ENCODE assay signal across 8 mouse cellular contexts in genomic region chr8:69903063-69903542, GRCm38 (mm10). TPM values are rescaled to one million over a fixed set of nuclear protein-coding genes. Genes with fewer than 3 reads are reported as not detected.
DNase-seq lines count a peak whose midpoint lies in the region; ATAC-seq lines count a peak whose summit lies in the region.

No protein-coding gene starts in this region.

- H3K36me3 ChIP-seq in heart, embryonic 13.5 days, result peaks cover 29% of the 10 kb centered on the region
- H3K36me3 ChIP-seq in liver, embryonic 12.5 days, result peaks cover 29% of the 10 kb centered on the region
- no peaks in the 10 kb centered on the region for H3K36me3 ChIP-seq in stomach, embryonic 16.5 days (ENCODE audit: control insufficient read depth, insufficient read depth, low read length)

- H3K9me3 ChIP-seq in heart, embryonic 13.5 days, result no peaks in the 10 kb centered on the region
- no peaks in the 10 kb centered on the region for H3K9me3 ChIP-seq in liver, embryonic 12.5 days (replicated peaks)
- H3K9me3 ChIP-seq in stomach, embryonic 16.5 days (replicated peaks; ENCODE audit: control insufficient read depth, low read length), result no peaks in the 10 kb centered on the region

- peak overlapping the region; percentile 91 for H3K9ac ChIP-seq in heart, embryonic 13.5 days
- H3K9ac ChIP-seq in liver, embryonic 12.5 days, result peak overlapping the region; percentile 90
- H3K9ac ChIP-seq in stomach, embryonic 16.5 days (ENCODE audit: low read length), result peak overlapping the region; percentile 82

- WGBS in heart, embryonic 13.5 days, result under 1% methylated on average over 45 of the region's 45 CpGs
- whole genome bisulfite sequencing in liver, embryonic 12.5 days (ENCODE audit: insufficient replicate concordance), result under 1% methylated on average over 45 of the region's 45 CpGs
- WGBS in stomach, embryonic 16.5 days, result under 1% methylated on average over 45 of the region's 45 CpGs

- H3K4me1 ChIP-seq in brown adipose tissue, adult 24 weeks (ENCODE audit: control insufficient read depth, insufficient read depth, insufficient read length, low read length), result peaks cover 6% of the 10 kb centered on the region
- H3K4me1 ChIP-seq in heart, embryonic 13.5 days, result peaks cover 71% of the 10 kb centered on the region
- H3K4me1 ChIP-seq in liver, embryonic 12.5 days, result peaks cover 73% of the 10 kb centered on the region
- peaks cover 24% of the 10 kb centered on the region for H3K4me1 ChIP-seq in stomach, embryonic 16.5 days (ENCODE audit: control insufficient read depth, insufficient read depth, low read length)

- 0 out of 2 replicates have a peak overlapping the region, but pooled peaks have one; percentile 11 for H3K27ac ChIP-seq in brown adipose tissue, adult 24 weeks (replicated peaks; ENCODE audit: low read depth, low read length)
- H3K27ac ChIP-seq in heart, embryonic 13.5 days (replicated peaks), result peak overlapping the region; percentile 91
- peak overlapping the region; percentile 98 for H3K27ac ChIP-seq in liver, embryonic 12.5 days
- peak overlapping the region; percentile 97 for H3K27ac ChIP-seq in stomach, embryonic 16.5 days (ENCODE audit: low read length)

- peak overlapping the region; percentile 95 for H3K4me2 ChIP-seq in heart, embryonic 13.5 days
- H3K4me2 ChIP-seq in liver, embryonic 12.5 days, result peak overlapping the region; percentile 99
- H3K4me2 ChIP-seq in stomach, embryonic 16.5 days (ENCODE audit: low read depth, low read length), result peak overlapping the region; percentile 99

- peak overlapping the region; percentile 56 for H3K4me3 ChIP-seq in brown adipose tissue, adult 24 weeks (ENCODE audit: insufficient read depth, low read depth, low read length)
- H3K4me3 ChIP-seq in heart, embryonic 13.5 days, result peak overlapping the region; percentile 75
- peak overlapping the region; percentile 87 for H3K4me3 ChIP-seq in liver, embryonic 12.5 days
- peak overlapping the region; percentile 63 for H3K4me3 ChIP-seq in stomach, embryonic 16.5 days (replicated peaks; ENCODE audit: low read length)

- no peaks in the 10 kb centered on the region for H3K27me3 ChIP-seq in heart, embryonic 13.5 days (replicated peaks)
- no peaks in the 10 kb centered on the region for H3K27me3 ChIP-seq in liver, embryonic 12.5 days (replicated peaks)
- no peaks in the 10 kb centered on the region for H3K27me3 ChIP-seq in stomach, embryonic 16.5 days (ENCODE audit: control insufficient read depth, insufficient read depth, low read length)

- ATAC-seq in heart, embryonic 13.5 days (ENCODE audit: extremely low read depth, insufficient number of reproducible peaks, low FRiP score, low TSS enrichment), result peak; percentile 81
- peak; percentile 86 for ATAC-seq in liver, embryonic 12.5 days
- ATAC-seq in stomach, embryonic 16.5 days (ENCODE audit: insufficient read depth, low FRiP score), result peak; percentile 90

- DNase-seq in CD4-positive helper T cell, adult 2 months (ENCODE audit: low read depth, low spot score), result peak; percentile 99
- DNase-seq in fat pad, adult 2 months (ENCODE audit: extremely low read depth, low read depth, low spot score), result peak; percentile 63
- DNase-seq in kidney, postnatal 10 days, result peak; percentile 99
- peak; percentile 86 to 93 for DNase-seq in natural killer cell, adult 2 months (ENCODE audit: low spot score in 2 of 2)

RNA-seq across cellular contexts. Expression of gene Yjefn3, which starts 0.6 kb away (rescaled TPM):
- 8.4 and 10.4 TPM in 2 replicates for polyA plus RNA-seq in brown adipose tissue, adult 24 weeks (2012; ENCODE audit: insufficient read depth, insufficient read length, missing spikeins)
- polyA plus RNA-seq in heart, embryonic 13.5 days (2015; fragmentation: Nextera tagmentation; extraction: Ambion mirVana), result 8.1 and 8.2 TPM in 2 replicates
- 0.74 and 0.86 TPM in 2 replicates for polyA plus RNA-seq in liver, embryonic 12.5 days (2016; fragmentation: Nextera tagmentation; extraction: Ambion mirVana)
- polyA plus RNA-seq in stomach, embryonic 16.5 days (2015; fragmentation: Nextera tagmentation; extraction: Ambion mirVana), result 3.0 and 3.2 TPM in 2 replicates

RNA-seq across cellular contexts. Expression of gene Ndufa13, which starts 0.7 kb away (rescaled TPM):
- polyA plus RNA-seq in brown adipose tissue, adult 24 weeks (2012; ENCODE audit: insufficient read depth, insufficient read length, missing spikeins), result 437 and 615 TPM in 2 replicates
- polyA plus RNA-seq in heart, embryonic 13.5 days (2015; fragmentation: Nextera tagmentation; extraction: Ambion mirVana), result 304 and 343 TPM in 2 replicates
- polyA plus RNA-seq in liver, embryonic 12.5 days (2016; fragmentation: Nextera tagmentation; extraction: Ambion mirVana), result 121 and 122 TPM in 2 replicates
- polyA plus RNA-seq in stomach, embryonic 16.5 days (2015; fragmentation: Nextera tagmentation; extraction: Ambion mirVana), result 170 and 193 TPM in 2 replicates

RNA-seq across cellular contexts. Expression of gene Tssk6, which starts 1.1 kb away (rescaled TPM):
- polyA plus RNA-seq in brown adipose tissue, adult 24 weeks (2012; ENCODE audit: insufficient read depth, insufficient read length, missing spikeins), result not detected in 2 replicates
- polyA plus RNA-seq in heart, embryonic 13.5 days (2015; fragmentation: Nextera tagmentation; extraction: Ambion mirVana), result 1.9 and 2.2 TPM in 2 replicates
- 3.8 and 4.5 TPM in 2 replicates for polyA plus RNA-seq in liver, embryonic 12.5 days (2016; fragmentation: Nextera tagmentation; extraction: Ambion mirVana)
- polyA plus RNA-seq in stomach, embryonic 16.5 days (2015; fragmentation: Nextera tagmentation; extraction: Ambion mirVana), result 2.1 and 2.3 TPM in 2 replicates

RNA-seq across cellular contexts. Expression of gene Cilp2, which starts 15.6 kb away (rescaled TPM):
- polyA plus RNA-seq in brown adipose tissue, adult 24 weeks (2012; ENCODE audit: insufficient read depth, insufficient read length, missing spikeins), result not detected in 2 replicates
- polyA plus RNA-seq in heart, embryonic 13.5 days (2015; fragmentation: Nextera tagmentation; extraction: Ambion mirVana), result 0.55 and 0.56 TPM in 2 replicates
- polyA plus RNA-seq in liver, embryonic 12.5 days (2016; fragmentation: Nextera tagmentation; extraction: Ambion mirVana), result 0.14 and 0.33 TPM in 2 replicates
- polyA plus RNA-seq in stomach, embryonic 16.5 days (2015; fragmentation: Nextera tagmentation; extraction: Ambion mirVana), result 0.37 and 0.59 TPM in 2 replicates

Comparison
In these comparisons a context has a peak if more than half of its experiments do, and no peak if none do; other contexts are left out.
1. Peak in every context shown above with its lines: DNase-seq, ATAC-seq, H3K4me3 ChIP-seq and H3K27ac ChIP-seq.
2. H3K27ac ChIP-seq: peak in every context shown above with its lines; median percentile 98 in liver, embryonic 12.5 days; 97 in stomach, embryonic 16.5 days; 91 in heart, embryonic 13.5 days; 11 in brown adipose tissue, adult 24 weeks.